Mouse (Mus musculus) neural tube, embryonic 11.5 days (tissue): Measurements from ENCODE around the gene Dlx6. TPM values are rescaled to one million over a fixed set of nuclear protein-coding genes. Genes with fewer than 3 reads are reported as not detected.

ENCODE experiments used
- ATAC-seq: fragments of 200-750 bp; cut with Nextera tagmentation; 2 replicates; pipeline ENCODE4 v1.8.0; 2017; ENCODE audit warnings: moderate number of reproducible peaks, mild to moderate bottlenecking, moderate TSS enrichment, moderate library complexity; ENCODE audit not compliant: insufficient read depth, low FRiP score, low TSS enrichment
- DNase-seq: peaks from one replicate; pipeline ENCODE4 v3.0.0-alpha.2; 2015; ENCODE audit warnings: low spot score
- H3K27ac ChIP-seq: fragments of 300-500 bp; sonication (generic); 2 replicates; pipeline ENCODE4 v1.5.1; 2014; ENCODE audit warnings: low read depth, mild to moderate bottlenecking, low read length
- H3K27me3 ChIP-seq: fragments of 300-500 bp; sonication (generic); 2 replicates; pipeline ENCODE4 v1.6.1; 2014; ENCODE audit warnings: mild to moderate bottlenecking, low read length, mixed read lengths; ENCODE audit not compliant: control insufficient read depth, insufficient read depth
- H3K36me3 ChIP-seq: fragments of 300-500 bp; sonication (generic); 2 replicates; pipeline ENCODE4 v1.6.1; 2014; ENCODE audit warnings: mild to moderate bottlenecking, low read length, moderate library complexity, mixed read lengths; ENCODE audit not compliant: control insufficient read depth, insufficient read depth
- H3K4me1 ChIP-seq: fragments of 300-500 bp; sonication (generic); 2 replicates; pipeline ENCODE4 v1.6.1; 2014; ENCODE audit warnings: low read length, mixed read lengths; ENCODE audit not compliant: control insufficient read depth, insufficient read depth
- H3K4me2 ChIP-seq: fragments of 300-500 bp; sonication (generic); 2 replicates; pipeline ENCODE4 v1.6.1; 2014; ENCODE audit warnings: low read depth, mild to moderate bottlenecking, moderate library complexity
- H3K4me3 ChIP-seq: fragments of 300-500 bp; sonication (generic); 2 replicates; pipeline ENCODE4 v1.5.1; 2014; ENCODE audit warnings: low read depth, low read length
- H3K9ac ChIP-seq: fragments of 300-500 bp; sonication (generic); 2 replicates; pipeline ENCODE4 v1.6.1; 2014; ENCODE audit warnings: mild to moderate bottlenecking, low read length
- H3K9me3 ChIP-seq: fragments of 300-500 bp; sonication (generic); 2 replicates; pipeline ENCODE4 v1.6.1; 2016; ENCODE audit warnings: low read length; ENCODE audit not compliant: control insufficient read depth
- WGBS: fragments of 180-500 bp; shearing (Covaris S2); extraction: QIAGEN DNeasy Blood & Tissue Kit; methylation state at CpG from one replicate; pipeline ENCODE4 v1.1.7; 2014; 5-methylcytosine and 5-hydroxymethylcytosine counted together
- polyA plus RNA-seq: library from polyadenylated mRNA; unstranded; fragments of >200 nt; fragmentation: Nextera tagmentation; extraction: Ambion mirVana; gene quantifications from 2 replicates; pipeline ENCODE4 v1.2.1, GENCODE M21; 2014

Dlx6 gene
- polyA plus RNA-seq, 1 experiment from 2014 or later: not detected

GRCm38 (mm10) chr6:6849744-6850143 lies 13.4 kb upstream of the Dlx6 start:
- no peaks in the 10 kb centered on the region for H3K36me3 ChIP-seq
- no peak for DNase-seq
- H3K27ac ChIP-seq: no peak overlapping the region
- peaks cover 75% of the 10 kb centered on the region for H3K27me3 ChIP-seq
- no peak for ATAC-seq
- H3K4me1 ChIP-seq: no peaks in the 10 kb centered on the region
- under 1% methylated on average over 12 of the region's 12 CpGs for WGBS
- no peak overlapping the region for H3K4me3 ChIP-seq
- H3K9ac ChIP-seq: no peak overlapping the region
- no peak overlapping the region for H3K4me2 ChIP-seq
- no peaks in the 10 kb centered on the region for H3K9me3 ChIP-seq

GRCm38 (mm10) chr6:6850324-6851060 lies 12.6 kb upstream of the Dlx6 start:
- Histone ChIP-seq H3K4me3 (no peak overlapping the region), H3K36me3 (no peaks in the 10 kb centered on the region), H3K9ac (no peak overlapping the region), H3K27ac (no peak overlapping the region), H3K27me3 (peaks cover 83% of the 10 kb centered on the region), H3K4me2 (no peak overlapping the region), H3K4me1 (no peaks in the 10 kb centered on the region), H3K9me3 (no peaks in the 10 kb centered on the region)
- DNase-seq (peak; percentile 57), ATAC-seq (no peak)
- 3% methylated on average over 26 of the region's 26 CpGs for WGBS

- H3K27ac ChIP-seq: no peak overlapping the region
- no peaks in the 10 kb centered on the region for H3K9me3 ChIP-seq
- no peak overlapping the region for H3K4me2 ChIP-seq
- no peak overlapping the region for H3K9ac ChIP-seq
- no peaks in the 10 kb centered on the region for H3K36me3 ChIP-seq
- ATAC-seq (no peak), DNase-seq (peak; percentile 12)
- WGBS: under 1% methylated on average over 10 of the region's 10 CpGs
- H3K4me1 ChIP-seq: no peaks in the 10 kb centered on the region
- no peak overlapping the region for H3K4me3 ChIP-seq
- H3K27me3 ChIP-seq: peaks cover 88% of the 10 kb centered on the region
Measured at GRCm38 (mm10) chr6:6851166-6851565, 12.0 kb upstream of the Dlx6 start.

- Histone ChIP-seq H3K36me3 (no peaks in the 10 kb centered on the region), H3K4me2 (no peak overlapping the region), H3K27ac (no peak overlapping the region), H3K4me3 (no peak overlapping the region), H3K9me3 (no peaks in the 10 kb centered on the region), H3K4me1 (no peaks in the 10 kb centered on the region), H3K27me3 (peaks cover 95% of the 10 kb centered on the region), H3K9ac (no peak overlapping the region)
- DNase-seq: no peak
- ATAC-seq: no peak
- 26% methylated on average over 3 of the region's 3 CpGs for WGBS
Measured at GRCm38 (mm10) chr6:6852944-6853343, 10.2 kb upstream of the Dlx6 start.

- no peaks in the 10 kb centered on the region for H3K9me3 ChIP-seq
- H3K4me2 ChIP-seq: no peak overlapping the region
- H3K27ac ChIP-seq: no peak overlapping the region
- H3K4me1 ChIP-seq: no peaks in the 10 kb centered on the region
- H3K27me3 ChIP-seq: peaks cover 97% of the 10 kb centered on the region
- ATAC-seq (no peak), DNase-seq (peak; percentile 12)
- no peak overlapping the region for H3K4me3 ChIP-seq
- no peaks in the 10 kb centered on the region for H3K36me3 ChIP-seq
- H3K9ac ChIP-seq: no peak overlapping the region
- WGBS: 0% methylated on average over 9 of the region's 9 CpGs
Measured at GRCm38 (mm10) chr6:6854176-6854575, 9.0 kb upstream of the Dlx6 start.

GRCm38 (mm10) chr6:6854902-6855745 lies 8.0 kb upstream of the Dlx6 start:
- DNase-seq: peak; percentile 28
- no peak overlapping the region for H3K9ac ChIP-seq

GRCm38 (mm10) chr6:6855746-6856185 lies 7.4 kb upstream of the Dlx6 start:
- H3K4me3 ChIP-seq: no peak overlapping the region
- H3K4me2 ChIP-seq: no peak overlapping the region
- H3K4me1 ChIP-seq: peaks cover under 1% of the 10 kb centered on the region; the same call in 1 of the 2 replicates
- H3K9ac ChIP-seq: no peak overlapping the region
- H3K27ac ChIP-seq: no peak overlapping the region
- no peaks in the 10 kb centered on the region for H3K9me3 ChIP-seq
- peaks cover 98% of the 10 kb centered on the region for H3K27me3 ChIP-seq
- no peaks in the 10 kb centered on the region for H3K36me3 ChIP-seq
- WGBS: 0% methylated on average over 10 of the region's 10 CpGs
- no peak for ATAC-seq
- peak; percentile 22 for DNase-seq

More at GRCm38 (mm10) chr6:6854902-6855745, 8.0 kb upstream of the Dlx6 start:
- no peaks in the 10 kb centered on the region for H3K9me3 ChIP-seq
- H3K4me2 ChIP-seq: no peak overlapping the region
- ATAC-seq: no peak
- no peak overlapping the region for H3K4me3 ChIP-seq
- WGBS: under 1% methylated on average over 25 of the region's 25 CpGs
- H3K27ac ChIP-seq: no peak overlapping the region
- H3K27me3 ChIP-seq: peaks cover 98% of the 10 kb centered on the region
- no peaks in the 10 kb centered on the region for H3K36me3 ChIP-seq
- no peaks in the 10 kb centered on the region for H3K4me1 ChIP-seq

GRCm38 (mm10) chr6:6856316-6856715 lies 6.8 kb upstream of the Dlx6 start:
- H3K9ac ChIP-seq: no peak overlapping the region
- H3K9me3 ChIP-seq: no peaks in the 10 kb centered on the region
- peaks cover 3% of the 10 kb centered on the region; the same call in 1 of the 2 replicates for H3K4me1 ChIP-seq
- ATAC-seq (no peak; the same call in 1 of the 2 replicates), DNase-seq (peak; percentile 50)
- peaks cover 98% of the 10 kb centered on the region for H3K27me3 ChIP-seq
- no peak overlapping the region for H3K27ac ChIP-seq
- no peak overlapping the region for H3K4me3 ChIP-seq
- WGBS: under 1% methylated on average over 20 of the region's 20 CpGs
- H3K4me2 ChIP-seq: no peak overlapping the region
- H3K36me3 ChIP-seq: no peaks in the 10 kb centered on the region
